Mouse (Mus musculus) liver, postnatal 0 days (tissue): ENCODE data around the gene Nppc.
A peak's percentile ranks its signal among the peaks of the same experiment; 100 is the strongest.

ENCODE experiments used
- CTCF ChIP-seq: sonication (generic); IDR thresholded peaks from 2 replicates; pipeline ENCODE4 v1.5.1; 2016; ENCODE audit warnings: antibody characterized with exemption, low read depth
- EP300 ChIP-seq: IDR thresholded peaks from 2 replicates; pipeline ENCODE4 v1.6.1; 2016; ENCODE audit warnings: antibody characterized with exemption, low read depth, mild to moderate bottlenecking

- TF ChIP-seq CTCF (no peak), EP300 (0 out of 2 replicates have a peak, but pooled peaks have one; percentile 46)
Measured at GRCm38 (mm10) chr1:86628270-86628669, 42.1 kb downstream of the Nppc start.
